Mouse (Mus musculus) liver, embryonic 11.5 days (tissue): Measurements from ENCODE around the gene Zbtb40. TPM values are rescaled to one million over a fixed set of nuclear protein-coding genes. Genes with fewer than 3 reads are reported as not detected.
A peak's percentile ranks its signal among the peaks of the same experiment; 100 is the strongest.

Experiments used
- ATAC-seq: fragments of 200-750 bp; cut with Nextera tagmentation; replicated peaks from 2 replicates; pipeline ENCODE4 v1.8.0; 2017; ENCODE audit warnings: moderate number of reproducible peaks, mild to moderate bottlenecking, moderate TSS enrichment, moderate library complexity; ENCODE audit not compliant: low FRiP score
- DNase-seq: peaks from one replicate; pipeline ENCODE4 v3.0.0-alpha.2; 2017; ENCODE audit warnings: low spot score
- H3K27ac ChIP-seq: fragments of 300-500 bp; sonication (generic); 2 replicates; pipeline ENCODE4 v1.5.1; 2014; ENCODE audit warnings: mild to moderate bottlenecking, low read depth, low read length, control low read depth
- H3K27me3 ChIP-seq: fragments of 300-500 bp; sonication (generic); replicated peaks from 2 replicates; pipeline ENCODE4 v1.6.1; 2014; ENCODE audit warnings: low read length, mixed read lengths; ENCODE audit not compliant: control insufficient read depth, insufficient read depth
- H3K36me3 ChIP-seq: fragments of 300-500 bp; sonication (generic); 2 replicates; pipeline ENCODE4 v1.6.1; 2014; ENCODE audit warnings: mild to moderate bottlenecking, low read length, moderate library complexity, mixed read lengths; ENCODE audit not compliant: control insufficient read depth, insufficient read depth
- H3K4me1 ChIP-seq: fragments of 300-500 bp; sonication (generic); replicated peaks from 2 replicates; pipeline ENCODE4 v1.6.1; 2014; ENCODE audit warnings: low read length, mixed read lengths; ENCODE audit not compliant: control insufficient read depth, insufficient read depth
- H3K4me2 ChIP-seq: fragments of 300-500 bp; sonication (generic); 2 replicates; pipeline ENCODE4 v1.6.1; 2014; ENCODE audit warnings: mild to moderate bottlenecking, control low read depth, moderate library complexity
- H3K4me3 ChIP-seq: fragments of 300-500 bp; sonication (generic); 2 replicates; pipeline ENCODE4 v1.5.1; 2014; ENCODE audit warnings: low read depth, low read length, control low read depth
- H3K9ac ChIP-seq: fragments of 300-500 bp; sonication (generic); 2 replicates; pipeline ENCODE4 v1.6.1; 2014; ENCODE audit warnings: low read depth, low read length, control low read depth
- H3K9me3 ChIP-seq: fragments of 300-500 bp; sonication (generic); 2 replicates; pipeline ENCODE4 v1.6.1; 2016; ENCODE audit warnings: low read length, inconsistent platforms, mixed read lengths; ENCODE audit not compliant: control insufficient read depth
- WGBS: fragments of 180-500 bp; shearing (Covaris S2); extraction: QIAGEN DNeasy Blood & Tissue Kit; methylation state at CpG from one replicate; pipeline ENCODE4 v1.1.7; 2014; 5-methylcytosine and 5-hydroxymethylcytosine counted together
- polyA plus RNA-seq: library from polyadenylated mRNA; unstranded; fragments of >200 nt; fragmentation: Nextera tagmentation; extraction: Ambion mirVana; gene quantifications from 2 replicates; pipeline ENCODE4 v1.2.1, GENCODE M21; 2014

Zbtb40 gene
- polyA plus RNA-seq, 1 experiment from 2014 or later: 5.7 TPM

- Histone ChIP-seq H3K36me3 (no peaks in the 10 kb centered on the region), H3K4me1 (no peaks in the 10 kb centered on the region), H3K27me3 (peaks cover 55% of the 10 kb centered on the region), H3K4me3 (no peak overlapping the region), H3K27ac (no peak overlapping the region), H3K9me3 (no peaks in the 10 kb centered on the region), H3K4me2 (no peak overlapping the region), H3K9ac (no peak overlapping the region)
- DNase-seq (no peak), ATAC-seq (no peak)
- 31% methylated on average over 13 of the region's 13 CpGs for WGBS
Observed at GRCm38 (mm10) chr4:136943175-136943574, 105.4 kb downstream of the Zbtb40 start.

- Histone ChIP-seq H3K27me3 (peaks cover 55% of the 10 kb centered on the region), H3K4me1 (no peaks in the 10 kb centered on the region), H3K9ac (no peak overlapping the region), H3K36me3 (no peaks in the 10 kb centered on the region), H3K27ac (no peak overlapping the region), H3K9me3 (no peaks in the 10 kb centered on the region), H3K4me2 (no peak overlapping the region), H3K4me3 (no peak overlapping the region)
- DNase-seq (no peak), ATAC-seq (no peak)
- 24% methylated on average over 18 of the region's 18 CpGs for WGBS
Observed at GRCm38 (mm10) chr4:136942761-136943160, 105.8 kb downstream of the Zbtb40 start.

GRCm38 (mm10) chr4:136937935-136938334 is 110.7 kb downstream of the Zbtb40 start:
- no peak overlapping the region for H3K4me3 ChIP-seq
- peaks cover 26% of the 10 kb centered on the region for H3K27me3 ChIP-seq
- DNase-seq: no peak
- H3K4me1 ChIP-seq: no peaks in the 10 kb centered on the region
- no peak overlapping the region for H3K4me2 ChIP-seq
- no peak overlapping the region for H3K9ac ChIP-seq
- no peaks in the 10 kb centered on the region for H3K36me3 ChIP-seq
- ATAC-seq: no peak
- no peak overlapping the region for H3K27ac ChIP-seq
- 80% methylated on average over 5 of the region's 5 CpGs for WGBS
- H3K9me3 ChIP-seq: no peaks in the 10 kb centered on the region

DNA sequence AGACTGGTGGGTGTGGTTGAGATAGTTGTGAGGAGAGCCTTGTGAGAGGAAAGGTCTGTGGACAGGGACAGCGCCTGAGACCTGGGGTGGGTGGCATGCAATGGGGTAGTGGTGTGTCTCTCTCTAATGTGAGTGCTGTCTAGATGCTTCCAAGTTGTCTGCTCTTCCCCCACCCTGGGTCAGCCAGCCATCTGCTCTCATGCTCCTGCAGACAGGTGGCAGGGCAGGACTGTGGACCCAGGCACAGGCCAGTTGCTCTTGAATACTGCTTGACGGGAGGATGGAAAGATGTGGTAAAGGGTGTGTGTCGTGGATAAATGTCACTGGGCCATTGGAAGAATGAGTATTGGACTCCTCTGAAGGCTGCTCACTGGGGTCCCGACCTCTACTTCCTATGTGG is 111.3 kb downstream of the Zbtb40 start:
- Histone ChIP-seq H3K4me1 (no peaks in the 10 kb centered on the region), H3K9ac (no peak overlapping the region), H3K27me3 (peaks cover 20% of the 10 kb centered on the region), H3K36me3 (no peaks in the 10 kb centered on the region), H3K27ac (no peak overlapping the region), H3K9me3 (no peaks in the 10 kb centered on the region), H3K4me3 (no peak overlapping the region), H3K4me2 (no peak overlapping the region)
- DNase-seq (no peak), ATAC-seq (no peak)
- 64% methylated on average over 4 of the region's 4 CpGs for WGBS

- peaks cover under 1% of the 10 kb centered on the region; the same call in 1 of the 2 replicates for H3K27me3 ChIP-seq
- H3K4me1 ChIP-seq: no peaks in the 10 kb centered on the region
- H3K36me3 ChIP-seq: no peaks in the 10 kb centered on the region
- no peaks in the 10 kb centered on the region for H3K9me3 ChIP-seq
- no peak for ATAC-seq
- WGBS: 53% methylated on average over 18 of the region's 18 CpGs
- no peak overlapping the region for H3K4me2 ChIP-seq
- H3K4me3 ChIP-seq: no peak overlapping the region
- DNase-seq: no peak
- no peak overlapping the region for H3K9ac ChIP-seq
- no peak overlapping the region for H3K27ac ChIP-seq
Observed at GRCm38 (mm10) chr4:136934746-136935613, 113.6 kb downstream of the Zbtb40 start.

DNA sequence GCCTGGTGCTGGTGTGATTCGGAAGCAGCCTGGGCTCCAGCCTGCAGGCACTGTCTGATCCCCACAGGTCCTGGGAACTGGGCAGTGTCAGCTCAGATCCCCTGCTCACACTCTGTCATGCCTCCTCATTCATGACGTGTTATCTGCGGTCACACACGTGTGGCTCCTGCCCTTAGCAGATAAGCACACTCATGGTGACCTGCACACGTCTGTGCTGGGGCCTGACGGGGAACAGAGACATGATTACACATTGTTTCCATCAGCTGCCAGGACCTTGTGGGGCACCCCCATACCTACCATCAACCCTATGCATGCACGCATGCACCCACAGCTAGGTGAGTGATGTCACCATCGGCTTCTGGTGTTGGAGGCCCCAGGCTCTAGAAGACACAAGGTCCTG is 118.1 kb downstream of the Zbtb40 start:
- Histone ChIP-seq H3K9ac (no peak overlapping the region), H3K9me3 (no peaks in the 10 kb centered on the region), H3K36me3 (no peaks in the 10 kb centered on the region), H3K27me3 (peaks cover 5% of the 10 kb centered on the region), H3K4me3 (no peak overlapping the region), H3K4me2 (no peak overlapping the region), H3K27ac (no peak overlapping the region), H3K4me1 (no peaks in the 10 kb centered on the region)
- ATAC-seq (peak; percentile 87), DNase-seq (no peak)
- 63% methylated on average over 8 of the region's 8 CpGs for WGBS

Other genes with a start within 250 kb of the Zbtb40 start
- 4.8 and 5.1 TPM in 2 replicates for gene Ephb2, start 212.8 kb downstream of the Zbtb40 start, polyA plus RNA-seq
- 77.7 and 81.2 TPM in 2 replicates for gene C1qb, start 162.6 kb downstream of the Zbtb40 start, polyA plus RNA-seq
- 40.4 and 42.0 TPM in 2 replicates for gene C1qc, start 155.7 kb downstream of the Zbtb40 start, polyA plus RNA-seq
- gene C1qa, start 150.0 kb downstream of the Zbtb40 start, polyA plus RNA-seq: 32.5 and 37.8 TPM in 2 replicates
- gene Epha8, start 92.0 kb downstream of the Zbtb40 start, polyA plus RNA-seq: 0.21 and 0.22 TPM in 2 replicates
- 1.8 and 1.9 TPM in 2 replicates for gene Wnt4, start 228.7 kb upstream of the Zbtb40 start, polyA plus RNA-seq